Mouse (Mus musculus) forebrain, embryonic 14.5 days (tissue): ENCODE data around the gene Eif2ak1. TPM values are rescaled to one million over a fixed set of nuclear protein-coding genes. Genes with fewer than 3 reads are reported as not detected.

ENCODE experiments used
- ATAC-seq: fragments of 200-750 bp; cut with Nextera tagmentation; 2 replicates; pipeline ENCODE4 v1.8.0; 2017; ENCODE audit warnings: mild to moderate bottlenecking, moderate library complexity
- DNase-seq: peaks from one replicate; pipeline ENCODE4 v3.0.0-alpha.2; 2015; ENCODE audit warnings: low spot score
- H3K27ac ChIP-seq: fragments of 300-500 bp; sonication (generic); 2 replicates; pipeline ENCODE4 v1.5.1; 2014; ENCODE audit warnings: low read depth, mild to moderate bottlenecking, control low read depth, low read length, moderate library complexity
- H3K27me3 ChIP-seq: fragments of 300-500 bp; sonication (generic); replicated peaks from 2 replicates; pipeline ENCODE4 v1.6.1; 2014; ENCODE audit warnings: low read length, control low read depth, mixed read lengths; ENCODE audit not compliant: control insufficient read depth, insufficient read depth
- H3K36me3 ChIP-seq: fragments of 300-500 bp; sonication (generic); 2 replicates; pipeline ENCODE4 v1.6.1; 2014; ENCODE audit warnings: low read length, control low read depth; ENCODE audit not compliant: control insufficient read depth, insufficient read depth
- H3K4me1 ChIP-seq: fragments of 300-500 bp; sonication (generic); 2 replicates; pipeline ENCODE4 v1.6.1; 2014; ENCODE audit warnings: antibody characterized with exemption, low read length, control low read depth; ENCODE audit not compliant: control insufficient read depth, insufficient read depth
- H3K4me2 ChIP-seq: fragments of 300-500 bp; sonication (generic); 2 replicates; pipeline ENCODE4 v1.6.1; 2014; ENCODE audit warnings: mild to moderate bottlenecking, control low read depth, low read length
- H3K4me3 ChIP-seq: fragments of 300-500 bp; sonication (generic); 2 replicates; pipeline ENCODE4 v1.5.1; 2014; ENCODE audit warnings: low read depth, low read length, control low read depth
- H3K9ac ChIP-seq: fragments of 300-500 bp; sonication (generic); 2 replicates; pipeline ENCODE4 v1.6.1; 2014; ENCODE audit warnings: mild to moderate bottlenecking, low read length, control low read depth, moderate library complexity
- H3K9me3 ChIP-seq: fragments of 300-500 bp; sonication (generic); replicated peaks from 2 replicates; pipeline ENCODE4 v1.6.1; 2016; ENCODE audit warnings: low read length, control low read depth, mixed read lengths; ENCODE audit not compliant: control insufficient read depth
- WGBS: fragments of 180-500 bp; shearing (Covaris S2); extraction: QIAGEN DNeasy Blood & Tissue Kit; methylation state at CpG from one replicate; pipeline ENCODE4 v1.1.7; 2014; 5-methylcytosine and 5-hydroxymethylcytosine counted together
- polyA plus RNA-seq: library from polyadenylated mRNA; unstranded; fragments of >200 nt; fragmentation: Nextera tagmentation; extraction: Ambion mirVana; gene quantifications from 2 replicates; pipeline ENCODE4 v1.2.1, GENCODE M21; 2014

The Eif2ak1 gene
- polyA plus RNA-seq, 1 experiment from 2014 or later, result 42.5 TPM

DNA sequence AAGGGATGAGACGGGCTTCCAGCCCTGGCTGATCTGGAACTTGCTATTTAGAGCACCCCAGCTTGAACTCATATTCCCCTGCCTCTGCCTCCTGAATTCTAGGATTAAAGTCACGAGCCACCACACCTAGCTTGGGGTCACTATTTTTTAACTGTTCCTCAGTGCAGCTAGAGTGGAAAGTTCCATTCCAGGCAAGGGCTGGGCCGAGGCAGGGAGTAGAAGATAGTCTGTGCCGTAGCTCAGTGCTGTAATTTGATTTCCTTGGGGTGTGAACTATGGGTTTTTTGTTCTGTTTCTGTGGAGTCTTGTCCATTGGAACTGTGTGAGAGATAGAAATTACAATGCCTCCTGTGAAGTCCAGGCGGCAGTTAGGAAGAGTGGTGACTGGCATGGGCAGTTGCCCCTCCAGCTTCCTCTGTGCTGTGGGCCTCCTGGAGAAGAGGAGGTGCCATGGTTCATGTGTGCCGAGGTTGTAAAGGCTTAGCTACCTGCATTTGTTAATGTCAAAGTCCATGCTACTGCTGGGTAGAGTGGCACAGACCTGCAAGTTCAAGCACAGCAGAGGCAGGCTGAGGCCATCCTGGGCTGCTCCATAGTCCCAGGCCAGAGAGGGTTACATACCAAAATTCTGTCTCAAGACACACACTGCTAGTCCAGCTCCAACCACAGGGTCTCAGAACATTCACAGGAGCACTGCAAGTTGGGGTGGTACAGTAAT is 114.4 kb downstream of the Eif2ak1 start:
- 85% methylated on average over 6 of the region's 6 CpGs for WGBS
- H3K36me3 ChIP-seq, result peaks cover 41% of the 10 kb centered on the region
- DNase-seq (no peak), ATAC-seq (no peak)
- H3K4me3 ChIP-seq, result no peak overlapping the region
- no peak overlapping the region for H3K4me2 ChIP-seq
- no peak overlapping the region for H3K9ac ChIP-seq
- H3K27me3 ChIP-seq, result no peaks in the 10 kb centered on the region
- no peaks in the 10 kb centered on the region for H3K4me1 ChIP-seq
- no peak overlapping the region for H3K27ac ChIP-seq
- no peaks in the 10 kb centered on the region for H3K9me3 ChIP-seq

DNA sequence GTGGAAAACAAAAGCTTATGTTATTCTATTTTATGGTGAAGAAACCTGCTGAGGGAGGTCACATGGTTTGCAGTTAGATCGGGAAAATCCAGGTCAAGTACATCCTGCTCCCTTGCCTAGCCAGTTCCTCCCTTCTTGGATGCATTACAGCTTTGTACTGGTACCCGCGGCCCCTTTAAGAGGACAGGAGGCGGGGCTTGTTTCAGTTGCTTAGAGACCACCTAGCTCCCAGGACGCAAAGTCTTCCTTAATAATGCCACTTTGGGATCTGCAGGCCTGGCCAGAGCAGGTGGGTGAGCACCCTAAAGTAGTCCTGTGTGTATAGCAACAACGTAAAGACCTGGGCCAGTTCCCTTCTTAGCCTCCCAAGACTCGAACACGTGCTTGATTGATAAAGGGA is 115.2 kb downstream of the Eif2ak1 start, which contains the start of gene Rsph10b:
Rsph10b (plus strand) TSS at position 205 of the 400 bp plus-strand sequence.
- ATAC-seq (0 out of 2 replicates have a peak, but pooled peaks have one; percentile 23), DNase-seq (peak; percentile 41)
- Histone ChIP-seq H3K4me2 (peak within 1 kb of the TSS; percentile 8; the same call in 1 of the 2 replicates), H3K9ac (no peak within 1 kb of the TSS), H3K27ac (no peak within 1 kb of the TSS), H3K9me3 (no peaks in the 10 kb centered on the region), H3K27me3 (no peaks in the 10 kb centered on the region), H3K4me1 (no peaks in the 10 kb centered on the region), H3K4me3 (no peak within 1 kb of the TSS), H3K36me3 (peaks cover 39% of the 10 kb centered on the region)
- WGBS, result 13% methylated on average over 8 of the region's 8 CpGs

GRCm38 (mm10) chr5:143933414-143933813 is 115.8 kb downstream of the Eif2ak1 start:
- no peak overlapping the region for H3K4me3 ChIP-seq
- peaks cover 33% of the 10 kb centered on the region for H3K36me3 ChIP-seq
- H3K4me1 ChIP-seq, result no peaks in the 10 kb centered on the region
- H3K27ac ChIP-seq, result no peak overlapping the region
- H3K27me3 ChIP-seq, result no peaks in the 10 kb centered on the region
- no peak overlapping the region for H3K9ac ChIP-seq
- no peaks in the 10 kb centered on the region for H3K9me3 ChIP-seq
- no peak overlapping the region for H3K4me2 ChIP-seq
- ATAC-seq (no peak), DNase-seq (no peak)
- WGBS, result 87% methylated on average over 11 of the region's 11 CpGs

DNA sequence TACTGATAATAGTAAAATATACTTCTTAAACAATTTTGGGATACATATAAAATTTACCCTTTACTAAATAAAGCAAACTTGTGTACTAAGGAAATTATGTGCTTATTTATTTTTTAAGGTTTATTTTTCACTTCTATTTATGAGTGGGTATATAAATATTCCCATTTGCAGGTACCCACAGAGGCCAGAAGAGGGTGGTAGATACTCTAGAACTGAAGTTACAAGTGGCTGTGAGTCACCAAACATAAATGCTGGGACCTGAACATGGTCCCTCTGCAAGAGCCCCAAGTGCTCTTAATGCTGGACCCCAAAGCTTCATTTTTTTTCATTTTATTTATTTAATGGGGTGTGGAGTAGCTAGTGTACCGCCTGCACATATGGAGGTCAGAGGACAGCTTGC is 116.3 kb downstream of the Eif2ak1 start:
- no peak overlapping the region for H3K9ac ChIP-seq
- no peak overlapping the region for H3K4me3 ChIP-seq
- H3K27ac ChIP-seq, result no peak overlapping the region
- no peak for ATAC-seq
- no peaks in the 10 kb centered on the region for H3K9me3 ChIP-seq
- DNase-seq, result no peak
- 94% methylated on average over 1 of the region's 1 CpGs for WGBS
- no peaks in the 10 kb centered on the region for H3K27me3 ChIP-seq
- H3K4me2 ChIP-seq, result no peak overlapping the region
- peaks cover 29% of the 10 kb centered on the region for H3K36me3 ChIP-seq
- H3K4me1 ChIP-seq, result no peaks in the 10 kb centered on the region

GRCm38 (mm10) chr5:143936156-143936555 is 118.6 kb downstream of the Eif2ak1 start:
- Histone ChIP-seq H3K27ac (no peak overlapping the region), H3K4me1 (no peaks in the 10 kb centered on the region), H3K4me2 (no peak overlapping the region), H3K4me3 (no peak overlapping the region), H3K27me3 (no peaks in the 10 kb centered on the region), H3K9ac (no peak overlapping the region), H3K36me3 (peaks cover 8% of the 10 kb centered on the region; the same call in 1 of the 2 replicates), H3K9me3 (no peaks in the 10 kb centered on the region)
- WGBS, result 89% methylated on average over 9 of the region's 9 CpGs
- DNase-seq, result no peak
- ATAC-seq, result no peak

- Histone ChIP-seq H3K36me3 (no peaks in the 10 kb centered on the region), H3K4me2 (no peak overlapping the region), H3K4me1 (no peaks in the 10 kb centered on the region), H3K27ac (no peak overlapping the region), H3K27me3 (no peaks in the 10 kb centered on the region), H3K9ac (no peak overlapping the region), H3K9me3 (no peaks in the 10 kb centered on the region), H3K4me3 (no peak overlapping the region)
- no peak for ATAC-seq
- 25% methylated on average over 10 of the region's 10 CpGs for WGBS
- DNase-seq, result no peak
These were observed 124.0 kb downstream of the Eif2ak1 start for GRCm38 (mm10) chr5:143941588-143941987.

DNA sequence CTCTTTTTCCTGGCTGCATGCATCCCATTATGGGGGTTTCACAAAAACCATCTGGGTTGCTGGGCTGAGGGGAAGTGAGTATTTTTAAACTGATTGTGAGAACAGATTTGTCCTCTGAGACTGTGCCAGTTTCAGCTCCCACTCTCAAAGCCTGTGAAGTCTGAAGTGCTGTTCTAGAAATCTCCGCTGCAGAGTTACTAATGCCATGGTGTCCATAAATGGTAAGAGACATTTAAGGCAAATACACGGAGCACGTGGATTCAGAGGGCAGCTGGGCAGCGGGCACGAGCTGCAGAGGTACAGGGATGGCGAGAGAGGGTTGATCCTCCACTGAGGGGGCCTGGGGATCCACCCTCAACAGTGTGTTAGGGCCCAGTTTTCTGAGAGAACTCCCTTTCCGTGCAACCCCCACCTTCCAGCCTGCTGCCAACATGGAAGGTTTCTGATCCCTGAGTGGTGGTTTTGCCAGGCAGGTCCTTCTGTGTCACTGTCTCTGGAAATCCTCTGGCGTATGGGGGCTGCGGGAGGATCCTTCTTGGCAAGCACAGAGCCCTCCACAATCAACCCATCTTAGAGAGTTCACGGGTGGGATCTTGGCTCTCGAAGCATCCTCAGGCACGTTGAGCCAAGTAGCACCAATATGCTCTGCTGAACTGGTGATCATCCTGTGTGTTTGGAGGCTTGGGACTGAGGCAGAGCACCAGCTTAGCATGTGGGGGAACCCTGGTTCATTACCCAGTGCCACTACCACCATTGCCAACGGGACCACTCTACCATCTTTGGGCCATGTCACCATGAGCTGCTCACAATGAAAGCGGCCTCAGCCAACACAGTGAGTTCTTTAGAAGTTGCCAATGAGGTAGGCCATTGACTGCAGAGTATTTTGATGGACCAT is 125.9 kb downstream of the Eif2ak1 start:
- no peak overlapping the region for H3K4me2 ChIP-seq
- H3K4me1 ChIP-seq, result no peaks in the 10 kb centered on the region
- peak overlapping the region; percentile 70; the same call in 1 of the 2 replicates for H3K27ac ChIP-seq
- no peaks in the 10 kb centered on the region for H3K27me3 ChIP-seq
- ATAC-seq (peak; percentile 20; the same call in 1 of the 2 replicates), DNase-seq (peak; percentile 53)
- 85% methylated on average over 14 of the region's 14 CpGs for WGBS
- no peaks in the 10 kb centered on the region for H3K9me3 ChIP-seq
- no peak overlapping the region for H3K4me3 ChIP-seq
- no peak overlapping the region for H3K9ac ChIP-seq
- no peaks in the 10 kb centered on the region for H3K36me3 ChIP-seq

DNA sequence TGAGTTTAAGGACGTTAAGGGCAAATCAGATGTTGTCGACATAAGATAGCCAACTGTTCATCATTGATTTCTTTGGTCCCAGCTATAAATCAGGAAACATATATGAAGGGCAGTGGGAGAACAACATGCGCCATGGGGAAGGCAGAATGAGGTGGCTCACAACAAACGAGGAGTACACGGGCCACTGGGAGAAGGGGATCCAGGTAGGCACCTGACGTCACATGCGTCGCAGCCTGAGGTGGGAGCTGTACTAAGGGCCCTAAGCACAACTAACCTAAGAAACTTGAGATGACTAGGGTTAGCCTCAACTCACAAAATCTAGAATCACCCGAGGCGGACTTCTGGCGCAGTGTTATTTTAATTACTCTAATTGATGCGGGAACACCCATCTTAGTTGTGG is 130.8 kb downstream of the Eif2ak1 start:
- Histone ChIP-seq H3K9me3 (no peaks in the 10 kb centered on the region), H3K36me3 (no peaks in the 10 kb centered on the region), H3K4me2 (no peak overlapping the region), H3K27me3 (no peaks in the 10 kb centered on the region), H3K9ac (no peak overlapping the region), H3K4me3 (no peak overlapping the region), H3K4me1 (no peaks in the 10 kb centered on the region), H3K27ac (no peak overlapping the region)
- no peak for ATAC-seq
- 88% methylated on average over 12 of the region's 12 CpGs for WGBS
- no peak for DNase-seq

DNA sequence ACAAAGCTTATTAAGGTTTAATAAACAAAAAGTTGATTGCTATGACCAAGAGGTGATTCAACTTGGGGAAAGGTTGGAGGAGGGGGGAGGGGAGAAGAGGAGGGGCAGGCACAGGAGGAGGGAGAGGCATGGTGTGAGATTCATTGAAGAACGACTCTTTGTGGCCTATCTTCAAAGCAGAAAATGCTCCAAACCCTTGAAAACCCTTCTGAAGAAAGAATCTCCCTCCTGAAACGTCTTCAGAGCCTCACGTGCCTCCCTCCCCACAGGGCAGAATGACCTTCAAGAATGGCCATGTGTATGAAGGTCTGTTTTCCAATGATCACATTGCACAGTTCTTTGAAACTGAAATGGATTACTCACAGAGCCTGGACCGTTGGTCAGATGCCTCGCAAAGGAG is 132.4 kb downstream of the Eif2ak1 start:
- no peaks in the 10 kb centered on the region for H3K36me3 ChIP-seq
- no peaks in the 10 kb centered on the region for H3K9me3 ChIP-seq
- no peak overlapping the region for H3K27ac ChIP-seq
- DNase-seq, result no peak
- ATAC-seq, result no peak
- H3K4me3 ChIP-seq, result no peak overlapping the region
- 43% methylated on average over 5 of the region's 5 CpGs for WGBS
- no peak overlapping the region for H3K4me2 ChIP-seq
- H3K27me3 ChIP-seq, result no peaks in the 10 kb centered on the region
- no peaks in the 10 kb centered on the region for H3K4me1 ChIP-seq
- H3K9ac ChIP-seq, result no peak overlapping the region
